Mouse (Mus musculus) small intestine, adult 2 months (tissue): ENCODE measurements around the gene Tet1.

ENCODE experiments used
- CTCF ChIP-seq: fragments of 200-500 bp; IDR thresholded peaks from 2 replicates; pipeline ENCODE4 v1.5.1; 2012; ENCODE audit warnings: low read depth, mild to moderate bottlenecking, control low read depth, inconsistent platforms, low read length, moderate library complexity, mixed read lengths; ENCODE audit not compliant: insufficient replicate concordance, insufficient read length; ENCODE audit errors: extremely low read depth
- POLR2A ChIP-seq: fragments of 200-500 bp; IDR thresholded peaks from 2 replicates; pipeline ENCODE4 v1.6.1; 2012; ENCODE audit warnings: low read depth, mild to moderate bottlenecking, control low read depth, inconsistent platforms, low read length, moderate library complexity

DNA sequence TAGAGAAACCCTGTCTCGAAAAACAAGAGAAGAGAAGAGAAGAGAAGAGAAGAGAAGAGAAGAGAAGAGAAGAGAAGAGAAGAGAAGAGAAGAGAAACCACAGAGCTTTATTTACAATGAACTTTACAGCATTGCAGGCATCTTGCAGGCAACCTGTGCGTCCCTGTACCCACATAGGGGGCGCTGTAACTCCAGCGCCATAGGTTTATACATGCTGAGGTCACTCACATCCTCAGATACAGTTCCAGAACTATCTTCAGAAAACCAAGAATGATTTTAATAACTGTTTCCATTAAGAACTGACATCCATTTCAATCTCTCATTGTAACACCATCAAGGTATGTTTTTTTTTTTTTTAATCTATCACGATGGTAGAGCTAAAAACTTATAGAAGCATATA, 27.6 kb downstream of the Tet1 start:
- TF ChIP-seq CTCF (peak; percentile 42; the same call in 1 of the 2 replicates), POLR2A (no peak)
